Mouse (Mus musculus) lung, adult 2 months (tissue): ENCODE results near the gene Gm20388.

Source experiments
- CTCF ChIP-seq: fragments of 200-500 bp; IDR thresholded peaks from 2 replicates; pipeline ENCODE4 v1.5.1; 2011; ENCODE audit warnings: mild to moderate bottlenecking, low read length, control low read depth; ENCODE audit not compliant: insufficient read depth
- POLR2A ChIP-seq: fragments of 200-500 bp; IDR thresholded peaks from 2 replicates; pipeline ENCODE4 v1.6.1; 2011; ENCODE audit warnings: low read depth, mild to moderate bottlenecking, control low read depth, low read length, borderline replicate concordance; ENCODE audit errors: extremely low read depth

DNA sequence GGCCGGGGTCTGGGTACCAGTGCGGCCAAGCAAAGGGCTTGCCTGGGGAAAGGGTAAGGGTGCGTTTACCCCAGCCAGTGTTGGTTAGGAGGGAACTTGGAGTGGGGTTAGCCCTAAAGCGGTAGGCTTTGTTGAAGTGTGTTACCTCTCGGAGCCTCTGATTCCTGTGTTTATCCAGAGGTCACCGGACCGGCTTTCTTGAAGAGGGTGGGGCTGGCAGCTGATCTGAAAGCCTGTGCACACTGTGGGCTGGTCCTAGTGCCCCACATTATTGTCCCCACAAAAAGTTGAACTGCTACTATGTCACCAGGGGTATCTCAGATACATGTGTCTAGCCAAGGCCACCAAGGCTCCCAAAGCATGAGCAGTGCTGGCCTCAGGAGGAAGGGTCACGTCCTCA, 2328.1 kb downstream of the Gm20388 start:
- TF ChIP-seq POLR2A (no peak), CTCF (no peak)
